Comparison of ENCODE assay signal across 9 mouse cellular contexts in genomic region chr4:49688594-49689288, GRCm38 (mm10). TPM values are rescaled to one million over a fixed set of nuclear protein-coding genes. Genes with fewer than 3 reads are reported as not detected.
A peak's percentile ranks its signal among the peaks of the same experiment; 100 is the strongest.
DNase-seq lines count a peak whose midpoint lies in the region; ATAC-seq and TF ChIP-seq lines count a peak whose summit lies in the region.
"Had no signal": no experiment of that assay in that cellular context is flagged by ENCODE, and none has a peak within 500 bp of the region (broad histone marks: within the 10 kb centered on the region; RNA-seq: fewer than 3 reads in every experiment).

No protein-coding gene starts in this region.

- DNase-seq in gastrocnemius, adult 18-20 months (ENCODE audit: low spot score): peak; percentile 23
- DNase-seq in gastrocnemius, postnatal 25 days: no peak
- DNase-seq in Patski (ENCODE audit: low read depth, low spot score): peak; percentile 7
- peak; percentile 74 to 78 for DNase-seq in cerebellum, postnatal 10 days
- DNase-seq in gastrocnemius, postnatal 14 days: peak; percentile 12
- peak; percentile 86 for DNase-seq in kidney, postnatal 0 days (ENCODE audit: low spot score)
- peak; percentile 39 for DNase-seq in liver, postnatal 0 days

- no peak for TF ChIP-seq POLR2A in olfactory bulb, adult 2 months (IDR thresholded peaks at IDR 0.05; ENCODE audit: insufficient read depth, low read depth, low read length)

- no peak overlapping the region for H3K4me3 ChIP-seq in kidney, postnatal 0 days (replicated peaks; ENCODE audit: low read depth, low read length)
- H3K4me3 ChIP-seq in liver, postnatal 0 days (ENCODE audit: low read depth, low read length): no peak overlapping the region
- H3K4me3 ChIP-seq in olfactory bulb, adult 2 months (ENCODE audit: insufficient read depth, low read depth, low read length): no peak overlapping the region
- H3K4me3 ChIP-seq: lung, embryonic 15.5 days had no signal

- no peaks in the 10 kb centered on the region for H3K4me1 ChIP-seq in kidney, postnatal 0 days (replicated peaks; ENCODE audit: insufficient read depth, low read length)
- no peaks in the 10 kb centered on the region for H3K4me1 ChIP-seq in liver, postnatal 0 days (ENCODE audit: insufficient read depth)
- no peaks in the 10 kb centered on the region for H3K4me1 ChIP-seq in olfactory bulb, adult 2 months (ENCODE audit: control insufficient read depth, insufficient read depth, low read length)
- H3K4me1 ChIP-seq: lung, embryonic 15.5 days had no signal

- H3K9me3 ChIP-seq in kidney, postnatal 0 days (replicated peaks; ENCODE audit: low read length): no peaks in the 10 kb centered on the region
- H3K9me3 ChIP-seq in liver, postnatal 0 days (ENCODE audit: low read length): no peaks in the 10 kb centered on the region
- H3K9me3 ChIP-seq: lung, embryonic 15.5 days had no signal

- TF ChIP-seq EP300 in liver, postnatal 0 days (IDR thresholded peaks at IDR 0.05; ENCODE audit: low read depth): no peak

- H3K27me3 ChIP-seq in Patski: peaks cover 3% of the 10 kb centered on the region
- H3K27me3 ChIP-seq in kidney, postnatal 0 days (ENCODE audit: insufficient read depth, low read length): no peaks in the 10 kb centered on the region
- no peaks in the 10 kb centered on the region for H3K27me3 ChIP-seq in liver, postnatal 0 days (ENCODE audit: insufficient read depth, low read length)
- H3K27me3 ChIP-seq: lung, embryonic 15.5 days had no signal

- H3K9ac ChIP-seq in kidney, postnatal 0 days (ENCODE audit: low read depth, low read length): no peak overlapping the region
- H3K9ac ChIP-seq in liver, postnatal 0 days (replicated peaks): no peak overlapping the region
- H3K9ac ChIP-seq: lung, embryonic 15.5 days had no signal

- intact Hi-C loops in gastrocnemius, postnatal 14 days (cut with DNase I; ENCODE audit: low total_unique reads): no loop called here

- POLR2A ChIA-PET in Patski (lab: Charles Lee): no interaction called here

- ATAC-seq in Patski: peak; percentile 69
- peak; percentile 45; the same call in 1 of the 2 replicates for ATAC-seq in kidney, postnatal 0 days (replicated peaks; ENCODE audit: low FRiP score, low read depth)
- no peak for ATAC-seq in liver, postnatal 0 days

- 20% methylated on average over 9 of the region's 9 CpGs for WGBS in kidney, postnatal 0 days
- 24% methylated on average over 9 of the region's 9 CpGs for WGBS in liver, postnatal 0 days (ENCODE audit: insufficient replicate concordance)
- 12% methylated on average over 9 of the region's 9 CpGs for WGBS in olfactory bulb, adult 2 months

- TF ChIP-seq CTCF in Patski (IDR thresholded peaks at IDR 0.05): peak; percentile 51
- TF ChIP-seq CTCF in kidney, postnatal 0 days (IDR thresholded peaks at IDR 0.05; ENCODE audit: low read depth): peak; percentile 92
- peak; percentile 84 for TF ChIP-seq CTCF in liver, postnatal 0 days (IDR thresholded peaks at IDR 0.05; ENCODE audit: low read depth)
- TF ChIP-seq CTCF in olfactory bulb, adult 2 months (IDR thresholded peaks at IDR 0.05; ENCODE audit: insufficient read depth, low read depth, low read length): peak; percentile 8; the same call in 1 of the 2 replicates

- CTCF ChIA-PET in Patski (lab: Charles Lee): interaction anchor here (1.3 kb wide), 1 partner anchor 10 kb away, joined by 4 read pairs; no protein-coding TSS in a partner anchor

- in situ Hi-C loops in Patski (cut with MboI; ENCODE audit: low pct_unique_long_range_greater_than_20kb): no loop called here

- H3K4me2 ChIP-seq in kidney, postnatal 0 days (ENCODE audit: low read length): no peak overlapping the region
- H3K4me2 ChIP-seq in liver, postnatal 0 days (ENCODE audit: low read depth, low read length): no peak overlapping the region
- H3K4me2 ChIP-seq: lung, embryonic 15.5 days had no signal

- no peak overlapping the region for H3K27ac ChIP-seq in kidney, postnatal 0 days
- no peak overlapping the region for H3K27ac ChIP-seq in liver, postnatal 0 days (ENCODE audit: low read depth)
- H3K27ac ChIP-seq in olfactory bulb, adult 2 months (ENCODE audit: insufficient read depth, low read depth, low read length): no peak overlapping the region
- H3K27ac ChIP-seq: lung, embryonic 15.5 days had no signal

- no peaks in the 10 kb centered on the region for H3K36me3 ChIP-seq in kidney, postnatal 0 days (ENCODE audit: insufficient read depth, low read length)
- H3K36me3 ChIP-seq in liver, postnatal 0 days (replicated peaks; ENCODE audit: insufficient read depth, low read length): no peaks in the 10 kb centered on the region
- H3K36me3 ChIP-seq: lung, embryonic 15.5 days had no signal

RNA-seq across cellular contexts. Expression of gene Ppp3r2, which starts 6.9 kb away (rescaled TPM):
- not detected for total RNA-seq in gastrocnemius, adult 18-20 months (2021)
- total RNA-seq in gastrocnemius, postnatal 25 days (2021): not detected
- not detected for polyA plus RNA-seq in Patski (2021)
- not detected for total RNA-seq in gastrocnemius, postnatal 14 days (2021)
- not detected in 2 replicates for polyA plus RNA-seq in kidney, postnatal 0 days (2015; fragmentation: Nextera tagmentation; extraction: Ambion mirVana)
- polyA plus RNA-seq in liver, postnatal 0 days (2015; fragmentation: Nextera tagmentation; extraction: Ambion mirVana): not detected in 2 replicates
- polyA plus RNA-seq in olfactory bulb, adult 2 months (2012; ENCODE audit: insufficient read depth, insufficient read length, low replicate concordance, missing spikeins): not detected in 2 replicates
- polyA plus RNA-seq: lung, embryonic 15.5 days had no signal

RNA-seq across cellular contexts. Expression of gene Rnf20, which starts 56.9 kb away (rescaled TPM):
- total RNA-seq in gastrocnemius, adult 18-20 months (2021): 10 to 100 TPM; 25.9 to 28.0 TPM
- 10 to 100 TPM; 26.3 to 26.7 TPM for total RNA-seq in gastrocnemius, postnatal 25 days (2021)
- 30.5 TPM for polyA plus RNA-seq in Patski (2021)
- total RNA-seq in gastrocnemius, postnatal 14 days (2021): 10 to 100 TPM; 27.7 to 28.6 TPM
- polyA plus RNA-seq in kidney, postnatal 0 days (2015; fragmentation: Nextera tagmentation; extraction: Ambion mirVana): 31.3 and 34.0 TPM in 2 replicates
- 9.4 and 11.8 TPM in 2 replicates for polyA plus RNA-seq in liver, postnatal 0 days (2015; fragmentation: Nextera tagmentation; extraction: Ambion mirVana)
- polyA plus RNA-seq in olfactory bulb, adult 2 months (2012; ENCODE audit: insufficient read depth, insufficient read length, low replicate concordance, missing spikeins): not detected in 2 replicates

Comparison
In these comparisons a context has a peak if more than half of its experiments do, and no peak if none do; other contexts are left out.
1. CTCF ChIP-seq: peak in every context shown above with its lines; median percentile 92 in kidney, postnatal 0 days; 84 in liver, postnatal 0 days; 51 in Patski; 8 in olfactory bulb, adult 2 months.